Mouse (Mus musculus): ENCODE results near the gene Setd3.
"Not testable (repeated sequence)": the region's sequence is repeated elsewhere in the genome, so short reads cannot be mapped to it uniquely, and the experiment has no call there.

The Setd3 gene

DNA sequence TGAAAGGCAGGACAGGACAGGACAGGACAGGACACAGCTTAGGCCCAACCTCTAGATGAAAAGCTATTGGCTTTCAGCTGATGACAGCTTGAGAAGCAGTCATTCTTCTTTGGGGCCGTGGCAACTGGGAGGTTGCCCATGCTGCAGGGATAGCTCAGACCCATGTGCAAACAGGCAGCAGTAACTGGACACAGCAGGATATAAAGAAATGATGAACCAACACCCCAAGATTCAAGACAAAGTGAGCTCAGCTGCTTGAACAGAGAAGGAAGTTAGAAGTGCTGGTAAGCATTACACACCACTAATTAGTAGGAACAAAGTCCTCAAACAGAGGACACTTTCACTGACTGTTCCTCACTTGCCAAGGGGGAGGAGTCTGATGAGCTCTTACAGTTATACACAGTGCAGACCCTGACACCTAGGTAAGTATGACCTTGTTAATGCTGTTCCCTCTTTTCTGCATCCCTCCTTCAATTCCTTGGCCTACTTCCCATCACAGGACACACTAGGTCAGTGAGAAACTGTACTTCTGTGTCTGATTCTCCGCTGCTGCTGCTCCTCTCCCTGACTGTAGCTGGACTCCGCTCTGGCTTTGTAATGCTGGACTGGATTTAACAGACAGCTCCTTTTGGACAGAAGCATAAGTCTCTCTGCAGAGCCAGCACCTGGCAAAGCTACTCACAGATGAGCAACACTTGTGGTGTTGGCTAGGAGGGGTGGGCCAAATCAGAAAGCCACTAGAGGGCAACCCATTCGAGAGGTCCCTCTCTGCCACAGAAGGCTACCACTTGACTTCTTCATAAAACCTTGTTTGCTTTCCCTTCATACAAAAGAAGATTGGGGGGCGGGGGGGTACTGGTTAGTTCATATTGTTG is 35.3 kb downstream of the Setd3 start:
- DNase-seq (ENCODE audit: low spot score): no peak

DNA sequence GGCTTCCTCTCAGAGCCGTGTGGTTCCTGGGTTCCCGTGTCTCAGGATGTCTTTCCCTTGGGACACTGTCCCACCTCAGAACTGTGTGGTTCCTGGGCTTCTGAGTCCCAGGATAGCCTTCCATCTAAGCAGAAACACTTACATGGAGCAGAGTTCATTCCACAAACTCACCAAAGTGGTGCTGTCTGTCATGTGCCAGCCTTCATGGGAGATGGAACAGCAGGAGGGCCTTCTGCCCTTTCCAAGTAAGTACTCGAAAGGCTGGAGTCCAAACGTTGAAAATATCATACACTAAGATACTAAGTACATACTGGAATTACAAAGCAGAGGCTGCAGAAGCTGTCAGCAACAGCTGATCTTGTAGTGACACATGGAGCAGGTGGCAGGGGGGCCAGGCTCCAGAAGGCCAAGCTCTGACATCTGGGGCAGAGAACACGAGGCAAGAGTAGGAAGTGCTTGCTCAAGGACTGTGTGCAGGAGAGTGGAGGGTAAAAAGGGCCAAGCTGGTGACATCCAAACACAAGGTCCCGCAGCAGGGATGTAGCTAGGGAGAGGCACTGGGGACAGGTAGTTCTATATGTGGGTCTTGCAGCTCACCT is 43.4 kb downstream of the Setd3 start:
- DNase-seq (ENCODE audit: low spot score): peak; percentile 64

DNA sequence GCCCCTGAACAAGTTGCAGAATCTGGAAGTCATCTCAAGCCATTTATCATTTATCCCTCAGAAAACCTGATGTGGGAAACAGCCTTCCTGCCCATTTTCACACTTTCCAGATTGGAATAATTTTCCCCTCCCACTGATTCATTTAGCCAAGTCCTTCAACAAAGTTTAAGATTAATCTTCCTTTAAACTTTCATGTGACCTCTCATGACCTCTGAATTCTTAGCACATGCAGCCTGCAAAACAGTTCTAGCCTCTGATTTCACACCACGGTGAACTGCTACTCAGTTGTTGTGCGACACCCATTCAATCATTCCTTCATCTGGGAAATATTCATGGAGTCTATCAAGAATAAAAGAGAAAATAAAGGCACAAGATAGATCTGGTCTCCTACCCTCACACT is 45.9 kb downstream of the Setd3 start:
- DNase-seq (ENCODE audit: low spot score): no peak

DNA sequence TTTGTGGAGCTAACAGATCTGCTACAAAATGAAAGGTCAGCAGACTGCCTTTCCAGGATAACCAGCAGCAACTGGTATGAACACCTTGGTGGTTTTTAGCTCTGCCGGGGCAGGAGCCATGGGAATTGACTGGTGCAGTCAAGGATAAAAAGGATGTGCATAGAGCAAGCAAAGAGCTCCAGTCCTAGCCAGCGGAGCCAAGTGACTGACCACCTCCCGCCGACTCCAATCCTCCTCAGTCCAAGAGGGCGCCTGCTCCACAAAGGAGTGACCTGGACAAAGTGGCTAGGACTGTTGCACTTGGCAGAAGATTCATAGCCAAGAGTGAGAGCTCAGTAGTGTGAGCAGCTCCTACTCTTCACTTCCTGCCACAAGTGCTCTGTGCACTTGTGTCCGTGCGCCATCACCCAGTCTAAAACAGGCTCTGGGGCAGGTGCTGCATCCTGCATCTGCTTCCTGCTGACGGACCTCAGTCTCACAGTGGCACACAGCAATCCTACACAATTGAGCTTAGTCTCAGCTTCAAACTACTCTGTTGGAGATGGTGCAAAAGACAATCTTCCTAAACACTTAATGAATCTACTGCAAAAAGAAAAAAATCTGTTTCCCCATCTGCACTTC is 46.6 kb downstream of the Setd3 start:
- DNase-seq (ENCODE audit: low spot score): no peak

DNA sequence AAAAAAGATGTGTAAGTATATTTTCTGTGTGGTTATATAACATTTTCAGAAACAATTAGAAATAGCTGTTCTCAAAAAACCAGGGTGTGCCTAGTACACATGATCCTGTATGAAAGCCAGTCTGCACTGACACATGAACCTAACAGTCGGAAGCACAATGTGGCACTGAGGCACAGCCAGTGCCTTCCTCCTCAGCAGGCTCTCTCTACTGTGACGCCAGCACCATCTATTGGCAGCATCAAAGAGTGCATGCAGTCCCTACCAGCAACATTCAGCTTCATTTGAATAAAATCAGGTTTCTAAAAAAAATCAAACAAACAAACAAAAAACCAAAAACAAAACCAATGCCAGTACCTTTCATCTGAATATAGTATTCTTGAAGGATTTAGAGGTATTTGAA is 57.8 kb downstream of the Setd3 start:
- peak; percentile 78 for DNase-seq (ENCODE audit: low spot score)

DNA sequence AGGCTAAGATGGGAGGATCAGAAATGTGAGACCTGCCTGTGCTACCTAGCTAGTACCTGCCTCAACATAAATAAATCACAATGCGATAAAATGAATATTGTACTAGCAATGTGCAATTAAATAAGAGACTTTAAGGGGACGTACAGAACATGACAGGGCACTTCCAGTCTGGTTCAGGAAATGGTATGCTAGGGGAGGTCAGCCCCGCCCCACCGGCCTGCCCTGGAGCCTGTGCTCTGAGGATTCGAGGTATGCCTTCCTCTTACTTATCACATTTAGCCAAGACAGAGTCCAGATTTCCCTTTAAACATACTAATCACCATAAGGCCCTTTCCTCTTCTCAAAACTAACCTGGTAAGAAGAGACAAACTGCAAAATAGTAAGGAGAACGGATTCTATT is 58.7 kb downstream of the Setd3 start:
- DNase-seq (ENCODE audit: low spot score): no peak

DNA sequence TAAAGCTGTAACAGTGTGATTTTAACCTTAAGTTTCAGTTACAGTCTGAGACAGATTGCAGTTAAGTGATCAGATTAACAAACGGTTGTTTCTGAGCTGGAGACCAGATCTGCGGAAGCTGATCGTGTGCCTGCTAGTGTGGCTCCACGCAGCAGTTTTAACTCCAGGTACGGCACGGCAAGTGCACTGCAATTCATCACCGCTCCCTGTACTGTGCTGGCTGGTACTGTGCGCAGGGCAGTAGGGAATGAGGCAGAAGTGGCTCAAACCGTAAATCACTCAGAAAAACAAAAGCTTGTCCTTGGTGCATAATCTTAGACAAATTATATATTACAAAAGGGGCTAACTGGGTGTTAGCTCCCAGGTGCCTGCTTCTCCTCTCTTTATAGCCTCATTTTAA is 59.2 kb downstream of the Setd3 start:
- no peak for DNase-seq (ENCODE audit: low spot score)

DNA sequence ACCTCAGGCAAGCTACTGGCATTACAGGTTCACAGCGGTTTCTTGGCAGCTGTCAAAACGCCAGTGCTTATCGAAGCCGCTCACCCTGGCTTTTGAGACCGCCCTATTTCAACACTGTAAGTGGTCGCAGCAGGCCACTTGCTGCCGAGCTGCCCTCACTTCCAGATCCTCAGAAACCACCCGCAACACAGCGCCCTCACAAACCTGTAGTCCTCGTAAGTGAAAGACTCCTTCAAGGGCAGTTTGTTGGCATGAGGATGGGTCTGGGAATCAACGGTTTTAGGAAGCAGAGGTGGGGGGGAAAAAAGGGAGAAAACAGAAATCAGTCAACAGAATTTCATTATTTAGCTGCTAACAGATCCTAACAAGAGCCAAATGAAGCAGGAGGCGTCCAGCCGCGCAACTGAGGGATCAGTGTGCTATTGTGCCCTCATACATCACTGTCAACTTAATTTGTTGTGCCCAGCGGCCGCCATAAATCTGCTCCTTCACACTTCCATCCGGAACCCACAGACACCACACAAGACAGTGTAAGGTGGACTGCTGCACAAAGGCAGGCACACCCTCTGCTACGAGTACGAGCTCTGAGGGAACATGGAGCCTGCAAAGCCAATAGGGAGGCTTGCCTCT is 60.1 kb downstream of the Setd3 start:
- no peak for DNase-seq (ENCODE audit: low spot score)

DNA sequence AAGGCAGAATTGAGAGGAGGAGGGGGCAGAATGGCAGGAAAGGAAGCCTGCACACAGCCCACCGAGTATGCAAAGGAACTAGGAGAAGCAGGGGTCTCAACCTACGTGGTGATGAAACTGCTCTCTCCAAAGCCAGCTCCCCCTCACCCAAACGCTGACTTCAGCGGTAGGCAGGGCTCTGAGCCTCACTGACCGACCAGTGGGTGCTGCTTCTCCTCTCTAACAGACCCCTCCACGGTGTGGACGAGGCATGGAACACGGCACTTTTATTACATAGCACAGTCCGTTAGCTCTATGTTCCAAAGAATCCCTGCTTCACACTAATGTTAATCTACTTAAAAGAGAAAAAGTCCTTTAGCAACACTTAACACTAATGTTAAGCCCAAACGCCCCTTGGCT is 60.6 kb downstream of the Setd3 start:
- no peak for DNase-seq (ENCODE audit: low spot score)

DNA sequence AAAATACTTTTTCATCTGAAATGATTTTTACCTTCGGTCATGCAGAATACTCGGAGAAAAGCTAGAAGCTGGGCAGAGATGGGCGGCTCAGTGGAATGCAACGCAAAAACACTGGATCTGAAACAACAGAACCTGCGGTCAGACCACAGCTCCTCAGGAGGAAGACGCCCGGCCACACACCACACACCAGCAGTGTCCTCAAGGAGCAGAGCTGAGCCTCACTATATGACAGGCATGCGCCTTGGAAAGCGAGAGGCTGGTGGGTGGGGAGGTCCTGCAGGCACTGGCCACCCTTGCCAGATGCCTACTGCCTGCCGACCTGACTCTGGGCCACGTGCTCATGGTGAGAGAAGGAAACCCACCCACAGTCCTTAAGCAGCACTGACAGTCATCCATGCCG is 67.9 kb downstream of the Setd3 start:
- no peak for DNase-seq (ENCODE audit: low spot score)

DNA sequence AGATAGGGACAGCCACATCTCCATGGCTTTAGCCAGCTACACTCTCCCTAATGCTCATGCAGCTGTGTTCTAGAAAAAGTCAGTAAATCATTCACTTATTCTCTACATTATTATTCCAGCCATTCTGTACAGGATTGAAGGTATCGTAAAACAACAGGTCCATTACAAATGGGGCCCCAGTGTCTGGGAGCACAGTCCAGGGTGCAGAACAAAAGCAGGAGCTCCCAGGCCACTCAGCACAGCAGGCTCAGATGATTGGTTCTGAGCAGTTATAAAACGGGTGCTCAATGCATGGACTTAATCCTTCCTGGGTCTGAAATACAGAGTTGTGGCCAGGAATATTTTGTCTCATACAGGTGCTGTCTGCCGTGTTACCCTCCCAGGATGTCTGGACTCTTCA is 68.4 kb downstream of the Setd3 start:
- DNase-seq (ENCODE audit: low spot score): no peak

DNA sequence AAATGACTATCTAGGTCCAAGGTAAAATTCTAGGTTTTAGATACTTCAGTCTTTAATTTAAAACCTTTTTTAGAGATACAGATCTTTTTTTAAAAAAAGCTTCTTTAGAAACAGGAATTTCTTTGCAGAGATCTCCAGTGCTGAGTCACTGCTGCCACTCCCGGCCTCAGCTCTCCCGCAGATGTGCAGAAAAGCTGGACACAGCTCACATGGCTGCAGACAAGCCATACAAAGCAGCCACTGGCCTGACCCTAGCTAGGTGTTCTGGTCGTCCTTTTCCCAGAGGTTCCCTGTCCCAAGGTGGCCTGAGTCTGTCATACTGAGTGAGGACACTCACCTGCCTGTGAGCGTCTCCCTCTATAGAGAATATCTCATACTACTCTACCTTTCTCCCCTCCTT is 69.4 kb downstream of the Setd3 start:
- DNase-seq (ENCODE audit: low spot score): peak; percentile 6

DNA sequence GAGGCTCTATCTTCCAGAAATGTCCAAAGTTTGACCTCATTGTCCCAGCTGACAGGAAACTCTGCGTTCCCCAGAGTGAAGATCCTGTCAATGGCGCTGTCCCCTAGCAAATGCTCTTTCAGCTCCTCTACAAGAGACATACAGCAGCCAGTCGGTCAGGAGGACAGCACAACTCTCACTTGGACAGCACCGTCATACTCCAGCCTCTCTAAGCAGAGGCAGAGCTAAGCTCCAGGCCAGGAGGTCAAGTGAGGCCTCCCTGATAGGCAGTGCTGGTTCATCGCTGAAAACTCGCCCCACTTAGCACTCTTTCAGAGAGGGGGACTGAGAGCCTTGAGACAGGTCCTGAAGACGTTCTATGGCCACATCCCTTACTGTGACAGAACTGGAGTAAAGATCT is 70.5 kb downstream of the Setd3 start:
- not testable (repeated sequence) for DNase-seq (ENCODE audit: low spot score)

DNA sequence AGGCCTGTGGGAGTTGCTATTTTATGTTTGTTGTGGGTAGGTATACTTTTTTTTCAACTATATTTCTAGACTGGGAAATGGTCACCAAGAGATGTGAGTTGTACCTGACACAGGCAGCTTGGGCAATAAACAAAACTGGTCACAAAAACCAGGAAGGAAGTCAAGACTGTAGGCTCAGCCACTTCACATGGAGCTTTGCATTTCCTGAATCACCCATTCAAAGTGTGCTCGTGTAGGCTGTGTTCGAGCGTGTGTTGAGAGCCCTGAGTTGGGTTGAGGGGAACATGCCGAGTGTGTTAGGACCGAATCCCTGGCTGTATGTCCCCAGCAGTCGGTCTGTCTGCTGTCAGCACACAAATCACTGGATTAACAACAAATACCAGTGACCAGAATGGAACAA is 75.8 kb downstream of the Setd3 start:
- no peak for DNase-seq (ENCODE audit: low spot score)

DNA sequence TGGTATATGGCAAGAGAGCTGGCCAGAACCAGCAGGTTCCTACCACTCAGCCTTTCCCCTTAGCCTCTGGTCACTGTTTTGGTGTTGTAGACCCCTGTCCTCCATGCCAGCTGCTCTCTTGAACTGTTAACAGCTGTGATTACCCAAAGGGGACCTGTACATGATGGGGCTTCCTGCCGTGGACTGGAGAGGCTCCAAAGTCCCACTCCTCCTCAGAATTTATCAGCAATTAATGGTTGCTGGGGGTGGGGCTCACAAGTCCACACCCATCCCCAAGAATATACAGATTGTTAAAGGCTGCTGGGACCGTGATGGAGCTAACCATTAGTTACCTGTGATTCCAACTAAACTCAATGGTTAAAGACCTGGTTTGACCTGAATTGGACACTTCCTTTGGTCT is 77.0 kb downstream of the Setd3 start:
- DNase-seq (ENCODE audit: low spot score): no peak

DNA sequence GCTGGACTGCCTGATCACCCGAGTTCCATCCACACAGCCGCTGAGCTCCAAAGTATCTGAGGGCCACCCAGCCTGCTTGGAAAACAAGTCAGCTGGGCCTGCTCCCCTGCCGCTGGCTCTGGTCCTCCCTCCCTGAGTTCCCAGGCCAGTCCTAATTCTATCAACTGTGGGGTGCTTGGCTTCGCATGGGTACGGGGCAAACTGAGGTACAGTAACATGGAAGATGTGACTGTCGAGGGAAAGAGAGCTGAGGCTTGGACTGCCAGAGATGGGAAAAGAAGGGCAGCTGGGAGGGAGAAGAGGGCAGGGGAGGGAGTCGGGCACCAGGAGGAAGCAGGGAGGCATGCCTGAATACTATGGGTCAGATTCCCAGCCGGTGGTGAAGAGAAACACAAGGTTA is 78.9 kb downstream of the Setd3 start:
- DNase-seq (ENCODE audit: low spot score): no peak

DNA sequence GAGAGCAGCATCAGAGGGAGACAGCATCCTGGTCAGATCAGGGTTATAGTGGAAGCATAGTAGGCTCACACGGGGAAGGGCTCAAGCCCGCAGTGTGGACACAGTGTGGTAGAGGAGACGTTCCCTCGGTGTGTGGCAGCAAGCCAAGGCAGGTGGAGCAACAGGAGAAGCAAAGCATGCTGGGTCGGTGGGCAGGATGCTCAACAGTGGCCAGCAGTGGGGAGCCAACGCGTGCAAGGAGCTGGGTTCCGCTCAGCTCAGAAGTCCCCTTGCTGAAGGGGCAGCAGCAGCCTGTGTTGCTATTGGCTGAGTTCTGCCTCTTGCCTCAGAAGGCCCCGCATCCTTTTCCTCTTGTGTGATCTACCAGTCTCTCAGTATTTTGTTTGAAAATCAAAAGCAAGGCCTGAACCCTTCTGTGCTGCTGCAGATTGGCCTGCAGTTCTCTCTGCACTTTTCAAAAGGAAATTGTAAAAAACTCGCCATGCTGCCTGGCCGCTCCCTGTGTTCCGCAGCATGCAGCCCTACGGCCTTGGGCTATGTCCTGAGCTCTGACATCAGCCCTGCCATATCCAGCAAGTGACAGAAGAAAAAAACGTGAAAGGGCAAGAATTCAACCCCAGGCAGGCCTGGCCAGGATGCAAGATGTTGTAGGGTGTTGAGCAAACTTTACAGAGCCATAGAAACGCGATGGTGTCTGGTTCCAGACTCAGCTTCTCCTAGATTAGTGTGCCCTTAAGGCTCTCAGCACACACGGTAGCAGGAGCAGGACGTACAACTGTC is 80.7 kb downstream of the Setd3 start:
- DNase-seq (ENCODE audit: low spot score): no peak

DNA sequence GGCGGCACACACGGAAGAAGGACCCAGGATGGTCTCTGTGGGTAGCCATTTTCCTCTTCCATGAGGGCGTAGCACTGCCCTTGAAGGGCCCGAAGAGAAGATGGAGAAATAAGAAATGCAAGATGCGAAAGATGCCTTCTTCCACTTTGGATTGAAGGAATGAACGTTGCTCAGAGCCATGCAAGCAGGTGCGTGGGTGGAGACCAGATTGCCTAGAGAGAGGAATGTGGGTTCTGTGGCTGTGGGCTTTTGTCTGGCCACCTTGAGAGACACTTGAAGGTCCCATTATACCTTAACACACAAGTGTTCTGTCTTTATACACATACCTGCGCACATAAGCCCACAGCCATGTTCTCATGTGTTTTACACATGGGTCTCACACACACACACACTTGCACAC is 81.5 kb downstream of the Setd3 start:
- DNase-seq (ENCODE audit: low spot score): no peak

DNA sequence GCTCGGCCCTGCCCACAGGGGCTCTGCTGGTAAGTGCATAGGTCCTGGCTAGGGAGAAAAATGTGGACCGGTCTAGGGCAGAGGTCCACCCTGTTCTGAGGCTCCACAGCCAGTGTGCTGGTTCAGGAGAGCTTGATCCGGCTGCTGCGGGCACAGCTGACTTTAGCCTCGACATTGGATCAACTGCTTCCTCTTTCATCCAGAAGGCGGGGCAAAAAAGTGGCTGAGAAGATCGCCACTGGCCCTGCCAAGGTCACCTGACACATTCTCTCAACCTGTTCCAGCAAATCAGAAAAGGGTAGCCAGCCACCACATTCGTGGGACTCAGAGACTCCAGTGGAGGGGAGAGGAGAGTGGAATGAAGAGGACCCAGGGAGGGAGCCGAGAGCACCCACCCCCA is 90.9 kb downstream of the Setd3 start:
- no peak for DNase-seq (ENCODE audit: low spot score)

DNA sequence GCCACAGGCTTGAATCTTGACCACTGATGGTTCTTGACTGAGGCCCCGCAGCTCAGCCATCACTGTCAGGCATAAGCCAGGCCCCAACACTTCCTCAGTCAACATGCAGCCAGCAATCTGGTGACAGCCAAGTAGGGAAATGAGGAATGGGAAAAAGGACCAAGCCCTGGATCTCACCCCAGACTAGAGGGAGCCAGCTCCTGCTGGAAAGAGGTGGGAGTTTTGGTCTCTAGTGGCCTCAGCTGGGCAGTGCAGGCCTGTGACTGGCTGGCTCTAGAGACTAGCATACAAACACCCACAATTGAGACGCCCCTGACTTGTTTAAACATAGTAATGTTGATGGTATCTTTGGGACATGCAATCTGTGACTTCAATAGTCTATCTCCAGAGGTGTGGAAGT is 91.6 kb downstream of the Setd3 start:
- DNase-seq (ENCODE audit: low spot score): peak; percentile 63

DNA sequence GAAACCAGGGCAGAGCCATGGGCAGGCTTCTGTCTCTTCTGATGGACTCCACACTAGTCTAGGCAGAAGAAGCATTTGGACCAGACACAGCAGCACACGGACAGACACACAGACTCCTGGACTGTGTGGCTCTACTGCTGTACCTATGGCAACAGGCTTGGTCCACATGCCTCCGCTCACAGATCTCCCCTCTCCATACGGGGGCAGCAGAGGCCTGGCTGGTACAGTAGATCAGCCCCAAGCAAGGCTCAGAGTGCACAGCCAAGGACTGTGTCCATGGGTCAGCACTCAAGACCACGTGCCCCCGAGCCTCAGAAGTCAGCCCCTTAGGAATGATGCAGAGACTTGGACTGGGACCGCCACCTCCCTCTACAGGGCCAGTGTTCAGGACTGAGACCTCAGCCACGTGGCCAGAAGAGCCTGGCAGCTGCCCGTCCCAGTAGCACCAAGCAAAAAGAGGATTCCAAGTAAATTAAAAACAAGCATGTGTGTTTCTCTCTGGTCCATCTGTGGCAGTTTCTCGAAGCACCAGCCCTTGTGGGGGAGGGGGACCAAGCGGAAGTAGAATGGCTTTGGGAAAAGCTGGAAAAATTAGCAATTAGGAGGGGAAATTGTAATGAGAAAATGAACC is 100.9 kb downstream of the Setd3 start:
- DNase-seq (ENCODE audit: low spot score): no peak

DNA sequence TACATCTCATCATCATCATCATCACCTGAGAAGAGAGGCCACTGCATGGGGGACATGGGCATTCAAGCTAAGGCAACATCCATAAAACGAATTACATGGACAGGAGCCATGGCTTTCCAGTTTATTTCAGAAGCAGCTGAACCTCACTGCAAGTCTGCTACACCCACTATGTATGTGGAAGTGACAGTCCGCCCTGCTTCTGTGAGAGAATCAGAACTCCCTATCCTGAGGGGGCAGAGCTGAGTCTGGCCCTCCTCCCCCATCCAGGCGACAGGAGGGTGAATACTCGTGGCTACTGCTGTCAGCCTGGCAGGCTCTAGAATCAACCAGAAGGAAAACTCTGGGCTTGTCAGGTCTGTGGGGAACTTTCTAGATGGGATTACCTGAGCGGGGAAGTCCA is 106.2 kb downstream of the Setd3 start:
- DNase-seq (ENCODE audit: low spot score): no peak

Data from adipocyte (in vitro differentiated cells).